Mouse (Mus musculus): ENCODE data around the gene Olfr157.

Olfr157 gene

GRCm38 (mm10) chr4:43833752-43834151 lies 6.2 kb downstream of the Olfr157 start:
- no peak for TF ChIP-seq GATA4 (IDR thresholded peaks at IDR 0.05; ENCODE audit: insufficient replicate concordance, low read length)

- no peak for TF ChIP-seq GATA4 (IDR thresholded peaks at IDR 0.05; ENCODE audit: insufficient replicate concordance, low read length)
Observed at GRCm38 (mm10) chr4:43832031-43832430, 8.0 kb downstream of the Olfr157 start.

GRCm38 (mm10) chr4:43828806-43829205 lies 11.2 kb downstream of the Olfr157 start:
- TF ChIP-seq GATA4 (IDR thresholded peaks at IDR 0.05; ENCODE audit: insufficient replicate concordance, low read length) = no peak

DNA sequence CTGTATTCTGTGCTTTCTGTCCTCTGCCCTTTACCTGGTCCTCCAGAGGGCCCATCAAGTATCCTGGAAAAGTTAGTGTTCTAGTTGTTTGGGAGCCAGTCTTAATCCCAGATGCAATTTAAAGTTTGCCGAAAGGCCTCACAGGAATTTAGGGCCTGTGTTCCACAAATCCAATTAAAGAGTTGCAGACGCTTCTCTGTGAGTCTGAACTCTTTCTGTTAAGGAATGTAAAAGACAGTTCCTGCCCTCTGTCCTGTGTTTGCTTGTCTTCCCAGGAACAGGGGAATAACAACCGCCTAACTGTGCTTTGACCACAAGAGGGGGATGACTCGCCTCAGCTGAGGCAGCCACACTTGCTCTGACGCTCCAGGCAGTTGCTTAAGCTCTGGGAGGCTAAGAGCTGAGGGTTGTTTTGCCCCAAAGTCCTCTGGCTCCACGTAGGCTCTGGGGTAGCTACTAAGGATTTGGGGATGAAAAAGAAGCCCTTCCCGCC lies 16.1 kb downstream of the Olfr157 start, which contains the start of gene Olfr156:
TSS of gene Olfr156 (minus strand) at position 51 of the 493 bp plus-strand sequence.
- TF ChIP-seq GATA4 (IDR thresholded peaks at IDR 0.05; ENCODE audit: insufficient replicate concordance, low read length) = no peak

DNA sequence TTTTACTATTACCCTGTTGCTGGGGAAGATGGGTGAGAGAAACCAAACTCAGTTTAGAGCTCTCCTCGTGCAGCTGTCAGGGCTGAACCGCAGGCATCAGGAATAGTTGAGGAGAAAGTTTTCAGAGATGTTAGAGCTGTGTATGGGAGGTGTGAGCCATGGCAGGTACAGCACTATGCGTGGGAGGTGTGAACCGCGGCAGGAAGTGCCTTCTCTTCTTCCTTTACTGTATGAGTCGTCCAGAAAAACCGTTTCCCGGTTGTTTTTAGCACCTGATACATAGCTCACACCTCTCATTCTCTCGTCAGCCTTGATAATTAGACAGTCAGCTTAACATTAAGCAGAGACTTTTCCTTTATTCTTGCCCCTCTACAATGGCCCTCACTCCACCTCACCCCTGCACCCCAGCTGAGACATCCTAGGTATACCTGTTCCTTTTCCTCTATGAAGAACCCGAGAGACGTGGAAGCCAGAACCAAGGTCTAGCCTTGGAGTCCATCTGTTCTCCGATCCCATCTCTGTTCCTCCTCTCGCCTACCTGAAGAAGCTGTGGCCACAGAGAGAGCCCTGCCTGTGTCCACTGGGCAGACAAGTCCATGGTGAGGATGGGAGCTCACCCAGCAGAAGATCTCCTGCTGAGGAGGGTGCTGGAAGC lies 17.0 kb downstream of the Olfr157 start:
- no peak for TF ChIP-seq GATA4 (IDR thresholded peaks at IDR 0.05; ENCODE audit: insufficient replicate concordance, low read length)

DNA sequence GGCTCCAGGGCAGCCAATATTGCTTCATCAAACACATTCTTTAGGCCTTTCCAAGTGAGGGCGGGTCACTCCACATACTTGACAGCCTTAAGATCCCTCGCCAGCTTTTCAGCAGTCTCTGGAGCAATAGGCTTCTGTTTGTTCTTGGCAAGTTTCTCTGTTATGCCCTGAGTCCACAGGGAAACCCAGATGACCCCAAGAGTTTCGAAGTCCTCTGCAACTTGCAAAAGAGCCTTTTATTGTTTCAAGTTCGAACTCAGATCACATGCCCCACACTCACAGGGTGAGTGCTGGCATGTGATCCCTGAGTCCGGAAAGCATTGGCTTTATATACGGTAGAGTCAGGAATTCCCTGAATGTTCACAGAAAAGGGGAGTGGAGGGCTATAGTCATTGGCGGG lies 41.1 kb downstream of the Olfr157 start:
- TF ChIP-seq GATA4 (IDR thresholded peaks at IDR 0.05; ENCODE audit: insufficient replicate concordance, low read length) = no peak

DNA sequence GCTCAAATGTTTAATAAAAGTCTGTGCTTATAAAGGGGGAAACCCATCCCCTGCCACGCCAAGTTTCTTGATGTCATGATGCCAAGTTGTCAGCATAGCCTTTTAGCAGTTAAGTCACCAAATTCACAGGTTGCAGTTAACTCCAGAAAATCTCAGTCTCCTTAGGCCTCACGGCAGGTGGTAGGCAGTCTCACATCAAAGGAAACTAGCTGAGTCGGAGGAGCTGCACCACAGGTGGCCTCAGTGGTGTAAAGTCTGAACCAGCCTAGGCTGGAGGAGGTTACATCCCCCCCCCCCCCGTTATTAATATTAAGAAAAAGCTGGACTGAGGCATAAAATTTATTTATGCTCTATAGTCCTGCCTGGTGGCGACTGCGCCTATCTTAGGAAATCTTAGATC lies 44.7 kb downstream of the Olfr157 start:
- TF ChIP-seq GATA4 (IDR thresholded peaks at IDR 0.05; ENCODE audit: insufficient replicate concordance, low read length) = no peak

Data from liver, adult (tissue).